In the genomic region with DNA sequence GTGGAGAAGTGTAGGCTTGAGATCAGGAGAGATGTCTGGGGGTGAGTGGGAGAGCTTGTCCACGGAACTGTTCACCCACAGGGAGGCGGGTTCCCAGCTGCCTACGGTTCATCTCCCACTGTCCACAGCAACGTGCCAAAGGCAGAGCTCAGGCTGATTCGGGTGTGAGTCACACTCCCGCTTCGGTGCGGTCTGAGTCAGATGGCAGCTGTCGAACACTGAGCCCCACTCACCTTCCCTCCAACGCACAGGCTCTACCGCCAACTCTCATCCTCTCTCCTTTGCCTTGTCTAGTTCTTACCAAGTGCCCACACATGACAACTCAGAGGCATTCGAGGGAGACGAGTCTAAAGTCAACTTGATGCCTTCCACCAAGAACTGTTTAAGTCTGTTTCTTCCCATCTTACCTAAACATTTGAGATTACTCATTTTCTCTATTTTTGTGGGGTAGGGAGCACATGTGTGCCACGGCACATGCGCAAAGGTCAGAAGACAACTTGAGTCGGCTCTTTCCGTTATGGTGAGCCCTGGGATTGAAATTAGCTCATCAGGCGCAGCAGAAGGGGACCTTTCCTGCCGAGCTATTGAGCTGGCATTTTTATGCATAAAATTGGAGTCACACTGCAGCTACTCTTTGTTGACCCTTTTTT, we compare ENCODE assay signal across 10 mouse cellular contexts.
DNase-seq lines count a peak whose midpoint lies in the region; ATAC-seq lines count a peak whose summit lies in the region.
"Had no signal": no experiment of that assay in that cellular context is flagged by ENCODE, and none has a peak within 500 bp of the region (broad histone marks: within the 10 kb centered on the region; RNA-seq: fewer than 3 reads in every experiment).

No protein-coding gene starts in this region.

- no peaks in the 10 kb centered on the region for H3K4me1 ChIP-seq in embryonic facial prominence, embryonic 14.5 days (ENCODE audit: control insufficient read depth, insufficient read depth, low read length)
- peaks cover 7% of the 10 kb centered on the region for H3K4me1 ChIP-seq in embryonic facial prominence, embryonic 10.5 days

- 0 out of 2 replicates have a peak, but pooled peaks have one; percentile 48 for ATAC-seq in embryonic facial prominence, embryonic 14.5 days (ENCODE audit: low read depth)

- WGBS in embryonic facial prominence, embryonic 14.5 days = 83% methylated on average over 19 of the region's 19 CpGs
- WGBS in embryonic facial prominence, embryonic 10.5 days = 92% methylated on average over 19 of the region's 19 CpGs

- no peak overlapping the region for H3K9ac ChIP-seq in embryonic facial prominence, embryonic 14.5 days (ENCODE audit: low read depth, low read length)

- no peaks in the 10 kb centered on the region for H3K9me3 ChIP-seq in embryonic facial prominence, embryonic 14.5 days (ENCODE audit: control insufficient read depth, low read length)
- no peaks in the 10 kb centered on the region for H3K9me3 ChIP-seq in embryonic facial prominence, embryonic 10.5 days

- no peaks in the 10 kb centered on the region for H3K27me3 ChIP-seq in embryonic facial prominence, embryonic 14.5 days (replicated peaks; ENCODE audit: control insufficient read depth, insufficient read depth, low read length)
- no peaks in the 10 kb centered on the region for H3K27me3 ChIP-seq in embryonic facial prominence, embryonic 10.5 days (replicated peaks; ENCODE audit: low read depth, poor library complexity, severe bottlenecking)

- DNase-seq in embryonic facial prominence, embryonic 14.5 days (ENCODE audit: low spot score) = no peak
- DNase-seq in embryonic facial prominence, embryonic 10.5 days (ENCODE audit: low spot score) = no peak
- DNase-seq in 416B (ENCODE audit: low read depth) = peak; percentile 71
- DNase-seq in cerebellum, postnatal 25 days = peak; percentile 66 to 79
- peak; percentile 75 to 77 for DNase-seq in layer of hippocampus, postnatal 36 days
- DNase-seq in neural tube, embryonic 10.5 days (ENCODE audit: extremely low spot score, low spot score) = no peak
- DNase-seq in adipocyte (ENCODE audit: low spot score) = no peak
- no peak for DNase-seq in ovary, postnatal 10 days (ENCODE audit: low spot score)

- H3K27ac ChIP-seq in embryonic facial prominence, embryonic 14.5 days (replicated peaks; ENCODE audit: low read depth, low read length) = no peak overlapping the region
- no peak overlapping the region for H3K27ac ChIP-seq in embryonic facial prominence, embryonic 10.5 days (replicated peaks)

- H3K36me3 ChIP-seq in embryonic facial prominence, embryonic 14.5 days (ENCODE audit: control insufficient read depth, insufficient read depth, low read length) = no peaks in the 10 kb centered on the region
- H3K36me3 ChIP-seq in embryonic facial prominence, embryonic 10.5 days (replicated peaks) = 0 out of 2 replicates have a peak, but pooled peaks cover 3% of the 10 kb centered on the region

- no peak overlapping the region for H3K4me3 ChIP-seq in embryonic facial prominence, embryonic 14.5 days (ENCODE audit: low read depth, low read length)
- no peak overlapping the region for H3K4me3 ChIP-seq in embryonic facial prominence, embryonic 10.5 days
- H3K4me3 ChIP-seq: erythroblast, embryonic 14.5 days had no signal

- H3K4me2 ChIP-seq in embryonic facial prominence, embryonic 14.5 days (ENCODE audit: low read depth, low read length) = no peak overlapping the region
- H3K4me2 ChIP-seq: liver, embryonic 11.5 days had no signal

Comparison
In these comparisons a context has a peak if more than half of its experiments do, and no peak if none do; other contexts are left out.
1. DNase-seq: peak in 416B (single experiment), cerebellum, postnatal 25 days (2 of 2) and layer of hippocampus, postnatal 36 days (2 of 2); none in embryonic facial prominence, embryonic 14.5 days (single experiment), embryonic facial prominence, embryonic 10.5 days (single experiment), neural tube, embryonic 10.5 days (single experiment), adipocyte (single experiment) and ovary, postnatal 10 days (single experiment).